Mouse (Mus musculus) forebrain, embryonic 14.5 days (tissue): ENCODE measurements around the gene Tectb. TPM values are rescaled to one million over a fixed set of nuclear protein-coding genes. Genes with fewer than 3 reads are reported as not detected.
A peak's percentile ranks its signal among the peaks of the same experiment; 100 is the strongest.

Experiments used
- ATAC-seq: fragments of 200-750 bp; cut with Nextera tagmentation; 2 replicates; pipeline ENCODE4 v1.8.0; 2017; ENCODE audit warnings: mild to moderate bottlenecking, moderate library complexity
- DNase-seq: peaks from one replicate; pipeline ENCODE4 v3.0.0-alpha.2; 2015; ENCODE audit warnings: low spot score
- H3K27ac ChIP-seq: fragments of 300-500 bp; sonication (generic); 2 replicates; pipeline ENCODE4 v1.5.1; 2014; ENCODE audit warnings: low read depth, mild to moderate bottlenecking, control low read depth, low read length, moderate library complexity
- H3K27me3 ChIP-seq: fragments of 300-500 bp; sonication (generic); replicated peaks from 2 replicates; pipeline ENCODE4 v1.6.1; 2014; ENCODE audit warnings: low read length, control low read depth, mixed read lengths; ENCODE audit not compliant: control insufficient read depth, insufficient read depth
- H3K36me3 ChIP-seq: fragments of 300-500 bp; sonication (generic); 2 replicates; pipeline ENCODE4 v1.6.1; 2014; ENCODE audit warnings: low read length, control low read depth; ENCODE audit not compliant: control insufficient read depth, insufficient read depth
- H3K4me1 ChIP-seq: fragments of 300-500 bp; sonication (generic); 2 replicates; pipeline ENCODE4 v1.6.1; 2014; ENCODE audit warnings: antibody characterized with exemption, low read length, control low read depth; ENCODE audit not compliant: control insufficient read depth, insufficient read depth
- H3K4me2 ChIP-seq: fragments of 300-500 bp; sonication (generic); 2 replicates; pipeline ENCODE4 v1.6.1; 2014; ENCODE audit warnings: mild to moderate bottlenecking, control low read depth, low read length
- H3K4me3 ChIP-seq: fragments of 300-500 bp; sonication (generic); 2 replicates; pipeline ENCODE4 v1.5.1; 2014; ENCODE audit warnings: low read depth, low read length, control low read depth
- H3K9ac ChIP-seq: fragments of 300-500 bp; sonication (generic); 2 replicates; pipeline ENCODE4 v1.6.1; 2014; ENCODE audit warnings: mild to moderate bottlenecking, low read length, control low read depth, moderate library complexity
- H3K9me3 ChIP-seq: fragments of 300-500 bp; sonication (generic); replicated peaks from 2 replicates; pipeline ENCODE4 v1.6.1; 2016; ENCODE audit warnings: low read length, control low read depth, mixed read lengths; ENCODE audit not compliant: control insufficient read depth
- WGBS: fragments of 180-500 bp; shearing (Covaris S2); extraction: QIAGEN DNeasy Blood & Tissue Kit; methylation state at CpG from one replicate; pipeline ENCODE4 v1.1.7; 2014; 5-methylcytosine and 5-hydroxymethylcytosine counted together
- polyA plus RNA-seq: library from polyadenylated mRNA; unstranded; fragments of >200 nt; fragmentation: Nextera tagmentation; extraction: Ambion mirVana; gene quantifications from 2 replicates; pipeline ENCODE4 v1.2.1, GENCODE M21; 2014

The Tectb gene
- polyA plus RNA-seq, 1 experiment from 2014 or later: 0.24 TPM

DNA sequence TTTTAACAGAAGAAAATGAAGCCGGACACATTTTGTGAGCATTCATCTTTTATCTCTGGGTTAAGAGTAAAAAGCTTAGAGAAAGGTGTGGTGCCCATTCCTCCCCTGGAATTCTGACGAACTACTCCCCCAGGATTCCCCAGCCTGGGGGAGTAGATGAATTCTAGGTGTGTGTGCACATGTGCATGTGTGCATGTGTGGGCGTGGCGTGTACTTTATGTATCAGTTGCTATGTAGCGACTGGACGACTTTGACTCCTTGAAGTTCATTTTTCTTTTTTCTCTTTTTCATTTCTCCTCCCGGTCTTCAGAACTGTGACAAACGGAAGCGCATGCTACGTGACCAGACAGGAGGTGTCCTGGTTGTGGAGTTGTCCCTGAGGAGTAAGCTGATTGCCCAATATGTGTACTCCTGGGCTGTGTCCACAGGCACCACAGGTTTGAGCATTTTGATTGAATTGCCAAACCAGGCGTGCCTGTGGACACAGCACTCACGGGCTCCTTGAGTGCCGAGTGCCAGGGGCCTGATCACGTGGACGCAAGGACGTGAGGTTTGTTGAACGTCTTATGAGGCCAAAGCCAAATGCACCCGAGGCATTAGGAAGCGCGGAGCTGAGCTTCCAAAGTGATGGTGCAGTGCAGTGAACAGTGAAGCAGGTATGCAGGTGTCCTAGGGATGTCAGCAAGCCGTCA is 11.9 kb downstream of the Tectb start:
- no peaks in the 10 kb centered on the region for H3K4me1 ChIP-seq
- no peak overlapping the region for H3K9ac ChIP-seq
- H3K9me3 ChIP-seq: no peaks in the 10 kb centered on the region
- WGBS: 90% methylated on average over 21 of the region's 21 CpGs
- DNase-seq (no peak), ATAC-seq (no peak)
- no peak overlapping the region for H3K4me3 ChIP-seq
- no peaks in the 10 kb centered on the region for H3K36me3 ChIP-seq
- no peak overlapping the region for H3K4me2 ChIP-seq
- no peaks in the 10 kb centered on the region for H3K27me3 ChIP-seq
- no peak overlapping the region for H3K27ac ChIP-seq

DNA sequence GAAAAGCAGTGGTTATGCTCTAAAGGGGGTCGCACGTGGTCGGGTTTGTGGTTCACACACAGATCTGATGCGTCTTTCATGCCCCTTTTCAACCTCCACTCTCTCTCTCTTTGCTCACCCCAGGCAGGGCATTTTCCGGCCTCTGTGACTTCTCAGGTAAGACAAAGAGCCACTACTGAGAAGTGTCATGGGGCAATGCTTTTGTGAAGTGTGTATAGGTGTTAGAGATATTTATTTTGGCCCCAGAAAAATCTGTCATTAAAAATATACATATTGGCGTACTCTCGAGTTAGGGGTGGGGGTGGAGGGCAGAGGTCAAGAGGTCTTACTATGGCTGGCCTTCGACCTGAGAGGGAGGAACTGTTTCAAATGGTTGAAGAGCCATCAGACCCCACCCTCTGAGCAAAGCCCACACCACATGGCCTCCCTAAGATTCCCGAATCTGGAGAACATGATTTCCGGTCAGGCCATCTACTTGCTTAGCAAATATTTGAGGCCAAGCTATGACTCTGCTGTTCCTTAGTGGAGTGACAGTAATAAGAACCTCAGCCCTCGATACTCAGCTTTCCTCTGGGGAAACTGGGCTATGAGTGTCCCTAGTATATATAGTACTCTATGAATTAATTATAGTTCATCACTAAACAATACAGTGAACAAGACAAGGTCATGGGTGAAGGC is 13.3 kb downstream of the Tectb start:
- H3K27ac ChIP-seq: no peak overlapping the region
- DNase-seq: no peak
- no peaks in the 10 kb centered on the region for H3K4me1 ChIP-seq
- WGBS: 76% methylated on average over 11 of the region's 11 CpGs
- H3K9me3 ChIP-seq: no peaks in the 10 kb centered on the region
- no peak overlapping the region for H3K9ac ChIP-seq
- H3K27me3 ChIP-seq: no peaks in the 10 kb centered on the region
- H3K4me3 ChIP-seq: no peak overlapping the region
- ATAC-seq: no peak
- no peaks in the 10 kb centered on the region for H3K36me3 ChIP-seq
- H3K4me2 ChIP-seq: no peak overlapping the region

DNA sequence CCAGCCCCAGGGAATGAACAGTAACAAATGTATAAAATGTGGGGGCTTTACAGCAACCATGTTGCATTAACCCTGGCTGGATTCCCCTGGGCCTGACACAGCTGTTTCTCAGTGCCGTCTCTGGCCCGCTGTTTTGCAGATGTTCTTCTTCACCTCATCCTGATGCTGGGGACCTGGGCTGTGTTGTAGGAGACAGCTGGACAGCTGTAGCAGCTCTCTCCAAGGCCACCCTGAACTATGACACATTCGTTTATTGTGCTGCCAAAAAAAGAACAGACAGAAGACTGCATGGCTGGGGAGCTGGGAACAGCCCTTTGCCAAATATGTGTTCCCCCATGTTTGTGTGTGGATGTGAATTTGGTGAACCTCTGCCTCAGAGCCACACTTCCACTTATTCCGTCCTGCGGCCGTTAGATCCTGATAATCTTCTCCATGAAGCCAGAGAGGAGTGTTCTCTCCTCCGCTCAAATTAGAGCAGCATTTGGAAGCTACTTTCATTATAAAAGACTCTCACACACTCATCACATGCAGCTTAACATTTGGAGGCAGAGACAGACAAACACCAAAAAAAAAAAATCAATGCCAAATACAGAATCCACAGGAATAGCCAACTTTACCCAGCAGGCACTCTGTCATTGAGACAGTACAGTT is 14.1 kb downstream of the Tectb start:
- no peak overlapping the region for H3K9ac ChIP-seq
- ATAC-seq (no peak), DNase-seq (no peak)
- H3K4me3 ChIP-seq: no peak overlapping the region
- 89% methylated on average over 7 of the region's 7 CpGs for WGBS
- H3K4me2 ChIP-seq: no peak overlapping the region
- H3K4me1 ChIP-seq: no peaks in the 10 kb centered on the region
- no peaks in the 10 kb centered on the region for H3K27me3 ChIP-seq
- H3K36me3 ChIP-seq: no peaks in the 10 kb centered on the region
- no peaks in the 10 kb centered on the region for H3K9me3 ChIP-seq
- H3K27ac ChIP-seq: no peak overlapping the region

GRCm38 (mm10) chr19:55195574-55195973 is 15.0 kb downstream of the Tectb start:
- H3K9ac ChIP-seq: no peak overlapping the region
- WGBS: 91% methylated on average over 3 of the region's 3 CpGs
- no peak overlapping the region for H3K4me2 ChIP-seq
- no peaks in the 10 kb centered on the region for H3K4me1 ChIP-seq
- no peak overlapping the region for H3K27ac ChIP-seq
- H3K27me3 ChIP-seq: no peaks in the 10 kb centered on the region
- H3K9me3 ChIP-seq: no peaks in the 10 kb centered on the region
- no peaks in the 10 kb centered on the region for H3K36me3 ChIP-seq
- H3K4me3 ChIP-seq: no peak overlapping the region
- DNase-seq (no peak), ATAC-seq (no peak)

DNA sequence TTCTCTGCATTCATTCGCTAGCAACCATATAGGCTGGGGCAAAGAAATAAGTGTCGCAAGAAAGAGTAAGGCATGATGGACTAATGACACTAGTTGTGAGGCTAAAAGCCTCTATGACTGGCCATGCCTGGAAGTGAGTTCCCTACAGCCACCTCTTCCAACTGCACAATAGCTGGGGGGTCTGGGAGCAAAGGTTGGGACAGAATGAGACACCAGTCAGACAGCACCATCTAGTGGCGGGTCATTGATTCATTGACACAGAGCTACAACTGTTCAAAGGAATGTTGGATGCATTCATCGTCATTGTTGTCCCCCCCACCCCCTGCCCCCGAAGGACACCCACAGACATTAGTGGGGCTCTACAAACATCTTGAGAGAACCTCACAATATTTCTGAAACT is 17.8 kb downstream of the Tectb start:
- no peaks in the 10 kb centered on the region for H3K9me3 ChIP-seq
- no peak overlapping the region for H3K4me3 ChIP-seq
- H3K4me1 ChIP-seq: no peaks in the 10 kb centered on the region
- H3K27ac ChIP-seq: no peak overlapping the region
- WGBS: 34% methylated on average over 5 of the region's 5 CpGs
- ATAC-seq (peak; percentile 68; the same call in 1 of the 2 replicates), DNase-seq (peak; percentile 73)
- H3K4me2 ChIP-seq: no peak overlapping the region
- no peaks in the 10 kb centered on the region for H3K36me3 ChIP-seq
- H3K27me3 ChIP-seq: no peaks in the 10 kb centered on the region
- no peak overlapping the region for H3K9ac ChIP-seq

- H3K27ac ChIP-seq: no peak overlapping the region
- H3K4me2 ChIP-seq: no peak overlapping the region
- ATAC-seq (peak; percentile 68), DNase-seq (peak; percentile 84)
- no peaks in the 10 kb centered on the region for H3K27me3 ChIP-seq
- H3K4me1 ChIP-seq: no peaks in the 10 kb centered on the region
- H3K36me3 ChIP-seq: no peaks in the 10 kb centered on the region
- H3K9me3 ChIP-seq: no peaks in the 10 kb centered on the region
- no peak overlapping the region for H3K4me3 ChIP-seq
- 37% methylated on average over 8 of the region's 8 CpGs for WGBS
- H3K9ac ChIP-seq: no peak overlapping the region
Observed at GRCm38 (mm10) chr19:55206482-55207138, 26.1 kb downstream of the Tectb start.

DNA sequence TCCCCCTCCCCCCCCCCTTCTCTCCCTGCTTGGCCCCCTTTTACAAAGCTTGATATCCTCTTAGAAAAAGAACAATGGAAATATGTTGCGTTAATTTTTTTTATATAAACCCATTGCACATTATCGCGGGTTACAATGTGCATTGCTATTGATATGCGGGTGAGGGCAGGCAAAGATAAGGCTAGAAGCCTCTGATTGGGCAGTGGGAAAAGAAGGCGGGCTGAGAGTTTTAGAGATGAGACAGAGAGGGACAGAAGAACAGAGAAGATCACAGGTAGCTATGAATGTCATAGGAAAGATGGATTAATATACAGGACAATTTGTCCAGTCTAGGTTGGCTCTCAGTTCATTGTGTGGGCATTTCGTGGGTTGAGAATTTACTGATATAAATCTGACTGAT is 26.7 kb downstream of the Tectb start:
- Histone ChIP-seq H3K9ac (no peak overlapping the region), H3K27ac (no peak overlapping the region), H3K4me1 (no peaks in the 10 kb centered on the region), H3K36me3 (no peaks in the 10 kb centered on the region), H3K9me3 (no peaks in the 10 kb centered on the region), H3K4me2 (no peak overlapping the region), H3K4me3 (no peak overlapping the region), H3K27me3 (no peaks in the 10 kb centered on the region)
- no peak for DNase-seq
- ATAC-seq: no peak
- 61% methylated on average over 6 of the region's 6 CpGs for whole genome bisulfite sequencing

DNA sequence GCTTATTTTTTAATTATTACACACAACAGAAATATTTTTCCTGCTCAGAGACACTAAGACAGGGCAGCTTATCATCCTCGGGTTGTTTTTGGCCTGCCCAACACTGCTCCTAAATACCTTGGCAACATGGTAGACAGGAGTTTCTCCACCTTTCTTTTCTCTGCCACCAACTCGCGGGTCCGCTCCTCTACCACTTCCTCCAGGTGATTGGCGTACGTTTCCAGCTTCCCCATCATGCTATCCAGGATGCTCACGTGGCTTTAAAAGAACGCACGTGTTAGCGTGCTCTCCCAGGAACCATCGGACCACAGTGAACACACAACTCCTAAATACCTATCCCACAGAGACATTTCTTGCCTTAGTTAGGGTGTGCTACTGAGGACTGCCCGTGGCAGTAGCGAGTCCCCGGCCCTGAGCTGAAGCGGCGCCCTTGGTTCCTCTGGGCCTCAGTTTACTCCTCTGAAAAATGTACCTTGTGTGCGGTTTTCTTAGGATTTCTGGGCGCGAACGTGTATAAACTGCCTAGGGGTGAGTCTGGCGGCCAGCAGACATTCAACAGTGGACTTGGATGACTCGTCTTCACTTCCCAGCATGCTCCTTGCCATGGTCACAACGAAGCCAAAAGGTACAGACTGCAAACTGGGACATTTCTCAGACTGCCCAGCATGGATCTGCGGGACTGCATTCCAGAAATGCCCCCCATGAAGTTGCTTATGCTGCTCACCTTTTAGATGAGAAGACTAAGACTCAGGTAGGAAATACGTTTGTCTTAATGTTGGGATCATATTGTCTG is 27.4 kb downstream of the Tectb start:
- 65% methylated on average over 25 of the region's 25 CpGs for WGBS
- H3K36me3 ChIP-seq: no peaks in the 10 kb centered on the region
- no peak overlapping the region for H3K4me3 ChIP-seq
- H3K9ac ChIP-seq: no peak overlapping the region
- no peak overlapping the region for H3K27ac ChIP-seq
- H3K4me2 ChIP-seq: no peak overlapping the region
- H3K27me3 ChIP-seq: no peaks in the 10 kb centered on the region
- no peak for DNase-seq
- ATAC-seq: no peak
- no peaks in the 10 kb centered on the region for H3K9me3 ChIP-seq
- H3K4me1 ChIP-seq: no peaks in the 10 kb centered on the region
